In the genomic region with DNA sequence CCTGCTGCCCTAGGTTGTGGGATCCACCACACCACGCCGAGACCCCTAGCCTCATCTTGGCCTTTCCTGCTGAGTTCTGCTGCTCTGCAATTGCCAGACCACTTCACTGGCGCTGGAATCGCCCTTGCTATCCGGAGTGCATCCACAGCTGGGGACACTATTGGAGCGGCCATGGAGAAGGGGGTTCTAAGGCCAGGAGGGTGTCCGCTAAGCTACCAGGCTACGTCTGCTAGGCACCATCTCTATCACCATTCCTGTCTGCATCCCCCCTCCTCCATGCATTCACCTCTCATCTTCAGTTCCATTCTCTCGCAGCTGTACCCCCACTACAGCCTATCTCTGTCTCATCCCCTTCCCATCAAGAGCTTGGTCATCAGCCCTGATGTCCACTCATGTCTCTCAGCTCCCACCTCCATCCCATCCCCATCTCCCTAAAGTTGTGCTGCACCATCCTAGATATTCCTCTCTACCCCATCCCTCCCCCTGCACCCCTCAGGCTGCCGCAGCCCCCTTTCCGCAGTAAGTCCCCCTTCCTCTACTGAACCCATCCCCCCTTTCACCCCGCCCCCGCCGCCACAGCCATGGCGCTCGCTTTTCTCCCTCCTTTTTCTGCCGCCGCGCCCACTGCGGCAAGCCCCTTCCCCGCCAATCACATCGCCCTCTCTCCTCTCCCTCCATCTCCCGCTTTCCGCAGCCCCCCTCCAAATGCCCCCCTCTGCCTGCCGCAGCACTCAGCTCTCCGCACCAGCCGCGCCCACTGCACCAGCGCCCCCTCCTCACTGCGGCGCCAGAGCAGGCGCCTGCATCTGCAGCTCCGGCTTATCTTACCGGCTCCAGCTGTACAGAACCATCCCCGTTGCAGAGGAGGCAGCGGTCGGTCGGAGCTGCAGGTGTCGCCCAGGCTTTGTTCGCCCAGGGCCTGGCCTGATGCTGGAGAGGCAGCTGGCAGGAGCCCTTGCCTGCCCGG, we compare ENCODE assay signal across 8 mouse cellular contexts. TPM values are rescaled to one million over a fixed set of nuclear protein-coding genes. Genes with fewer than 3 reads are reported as not detected.
DNase-seq lines count a peak whose midpoint lies in the region; ATAC-seq and TF ChIP-seq lines count a peak whose summit lies in the region.

No protein-coding gene starts in this region.

- 20% methylated on average over 41 of the region's 41 CpGs for WGBS in intestine, postnatal 0 days
- 4% methylated on average over 39 of the region's 41 CpGs for WGBS in neural tube, embryonic 14.5 days

- TF ChIP-seq CTCF in layer of hippocampus, adult 2 months (conservative IDR thresholded peaks at IDR 0.05), result no peak
- TF ChIP-seq CTCF in intestine, postnatal 0 days (IDR thresholded peaks at IDR 0.05; ENCODE audit: low read depth), result no peak

- no peaks in the 10 kb centered on the region for H3K4me1 ChIP-seq in intestine, postnatal 0 days (replicated peaks; ENCODE audit: control insufficient read depth, insufficient read depth, low read length)
- H3K4me1 ChIP-seq in neural tube, embryonic 14.5 days (ENCODE audit: control insufficient read depth, insufficient read depth, low read length), result peaks cover 14% of the 10 kb centered on the region

- no peaks in the 10 kb centered on the region for H3K9me3 ChIP-seq in intestine, postnatal 0 days (ENCODE audit: control insufficient read depth)
- H3K9me3 ChIP-seq in neural tube, embryonic 14.5 days (ENCODE audit: control insufficient read depth, low read length), result no peaks in the 10 kb centered on the region

- ATAC-seq in intestine, postnatal 0 days, result no peak
- peak; percentile 90 for ATAC-seq in neural tube, embryonic 14.5 days (ENCODE audit: low read depth)
- no peak for ATAC-seq in erythroblast, adult 5-6 weeks (replicated peaks; ENCODE audit: low FRiP score, poor library complexity, severe bottlenecking)

- H3K27me3 ChIP-seq in intestine, postnatal 0 days (replicated peaks; ENCODE audit: control insufficient read depth, insufficient read depth, low read length), result peaks cover 5% of the 10 kb centered on the region; the same call in 1 of the 2 replicates
- H3K27me3 ChIP-seq in neural tube, embryonic 14.5 days (ENCODE audit: control insufficient read depth, insufficient read depth, low read length), result no peaks in the 10 kb centered on the region

- H3K27ac ChIP-seq in layer of hippocampus, adult 2 months, result peak overlapping the region; percentile 79
- no peak overlapping the region for H3K27ac ChIP-seq in intestine, postnatal 0 days (ENCODE audit: low read depth, low read length)
- peak overlapping the region; percentile 81 for H3K27ac ChIP-seq in neural tube, embryonic 14.5 days (ENCODE audit: low read depth, low read length)

- intact Hi-C loops in gastrocnemius, postnatal 36 days (cut with DNase I), result loop anchor here (5.0 kb wide), 1 partner anchor 49 kb away; no protein-coding TSS in a partner anchor

- peak overlapping the region; percentile 51 for H3K4me3 ChIP-seq in layer of hippocampus, adult 2 months
- H3K4me3 ChIP-seq in intestine, postnatal 0 days (ENCODE audit: low read depth, low read length), result no peak overlapping the region
- peak overlapping the region; percentile 39 for H3K4me3 ChIP-seq in neural tube, embryonic 14.5 days (ENCODE audit: low read depth, low read length)

- H3K9ac ChIP-seq in intestine, postnatal 0 days (ENCODE audit: low read depth, low read length), result no peak overlapping the region
- H3K9ac ChIP-seq in neural tube, embryonic 14.5 days (replicated peaks; ENCODE audit: low read depth, low read length), result peak overlapping the region; percentile 61

- peak overlapping the region; percentile 37; the same call in 1 of the 2 replicates for H3K4me2 ChIP-seq in intestine, postnatal 0 days (replicated peaks; ENCODE audit: low read depth)
- H3K4me2 ChIP-seq in neural tube, embryonic 14.5 days (ENCODE audit: low read depth, low read length), result peak overlapping the region; percentile 70

- no peak for DNase-seq in layer of hippocampus, adult 2 months (ENCODE audit: low spot score in 2 of 2)
- DNase-seq in layer of hippocampus, postnatal 36 days, result no peak
- peak; percentile 60 for DNase-seq in embryo, embryonic 9.5 days (ENCODE audit: extremely low spot score)
- no peak for DNase-seq in cerebellum, adult 8-10 months
- DNase-seq in gastrocnemius, postnatal 36 days, result no peak

- no peaks in the 10 kb centered on the region for H3K36me3 ChIP-seq in intestine, postnatal 0 days (ENCODE audit: control insufficient read depth, insufficient read depth)
- H3K36me3 ChIP-seq in neural tube, embryonic 14.5 days (ENCODE audit: control insufficient read depth, insufficient read depth, low read length), result peaks cover 2% of the 10 kb centered on the region; the same call in 1 of the 2 replicates

RNA-seq across cellular contexts. Expression of a gene that starts 16.7 kb away (rescaled TPM):
- total RNA-seq in layer of hippocampus, adult 2 months (2021), result 100 to 1,000 TPM; 146 to 154 TPM
- 100 to 1,000 TPM; 147 to 157 TPM for total RNA-seq in layer of hippocampus, postnatal 36 days (2021)
- polyA plus RNA-seq in intestine, postnatal 0 days (2015; fragmentation: Nextera tagmentation; extraction: Ambion mirVana), result 8.1 and 8.5 TPM in 2 replicates
- polyA plus RNA-seq in neural tube, embryonic 14.5 days (2014; fragmentation: Nextera tagmentation; extraction: Ambion mirVana), result 58.5 and 65.7 TPM in 2 replicates
- total RNA-seq in erythroblast, adult 5-6 weeks (2015; ENCODE audit: low replicate concordance), result 8.2 and 9.6 TPM in 2 replicates
- total RNA-seq in erythroblast, adult 5-6 weeks (2017; ENCODE audit: low replicate concordance), result 6.8 and 7.4 TPM in 2 replicates
- 100 to 1,000 TPM; 244 to 266 TPM for total RNA-seq in gastrocnemius, postnatal 36 days (2021)

RNA-seq across cellular contexts. Expression of a gene that starts 54.5 kb away (rescaled TPM):
- total RNA-seq in layer of hippocampus, adult 2 months (2021), result under 1 TPM; 0.17 to 0.26 TPM
- total RNA-seq in layer of hippocampus, postnatal 36 days (2021), result under 1 TPM in 1 of 2 experiments, not detected in 1; 0.15 TPM
- 0.12 TPM in 1 of 2 replicates, not detected in the other for polyA plus RNA-seq in intestine, postnatal 0 days (2015; fragmentation: Nextera tagmentation; extraction: Ambion mirVana)
- polyA plus RNA-seq in neural tube, embryonic 14.5 days (2014; fragmentation: Nextera tagmentation; extraction: Ambion mirVana), result 1.1 and 4.6 TPM in 2 replicates
- total RNA-seq in erythroblast, adult 5-6 weeks (2015; ENCODE audit: low replicate concordance), result not detected in 2 replicates
- total RNA-seq in erythroblast, adult 5-6 weeks (2017; ENCODE audit: low replicate concordance), result not detected in 2 replicates
- total RNA-seq in gastrocnemius, postnatal 36 days (2021), result under 1 TPM; 0.10 to 0.18 TPM

RNA-seq across cellular contexts. Expression of a gene that starts 58.6 kb away (rescaled TPM):
- 10 to 100 TPM; 14.6 to 15.7 TPM for total RNA-seq in layer of hippocampus, adult 2 months (2021)
- total RNA-seq in layer of hippocampus, postnatal 36 days (2021), result 10 to 100 TPM; 11.4 to 12.3 TPM
- polyA plus RNA-seq in intestine, postnatal 0 days (2015; fragmentation: Nextera tagmentation; extraction: Ambion mirVana), result 18.8 and 19.2 TPM in 2 replicates
- polyA plus RNA-seq in neural tube, embryonic 14.5 days (2014; fragmentation: Nextera tagmentation; extraction: Ambion mirVana), result 15.9 and 18.0 TPM in 2 replicates
- 5.4 TPM in 1 of 2 replicates, not detected in the other for total RNA-seq in erythroblast, adult 5-6 weeks (2015; ENCODE audit: low replicate concordance)
- 0.68 TPM in 1 of 2 replicates, not detected in the other for total RNA-seq in erythroblast, adult 5-6 weeks (2017; ENCODE audit: low replicate concordance)
- total RNA-seq in gastrocnemius, postnatal 36 days (2021), result 10 to 100 TPM; 20.4 to 22.2 TPM

Comparison
In these comparisons a context has a peak if more than half of its experiments do, and no peak if none do; other contexts are left out.
1. RNA of a gene that starts 16.7 kb away (total RNA-seq): 244 to 266 TPM in gastrocnemius, postnatal 36 days, 147 to 157 TPM in layer of hippocampus, postnatal 36 days and 146 to 154 TPM in layer of hippocampus, adult 2 months; 6.8 to 9.6 TPM in erythroblast, adult 5-6 weeks; every median in the first group is over 10 times any median in the second.